Mouse (Mus musculus): ENCODE measurements around the gene Dnah10. TPM values are rescaled to one million over a fixed set of nuclear protein-coding genes. Genes with fewer than 3 reads are reported as not detected.

Dnah10 gene
- polyA plus RNA-seq, 1 experiment from 2014 or later = 0.12 TPM

- no peak overlapping the region for H3K4me3 ChIP-seq (ENCODE audit: low read depth, low read length)
- no peak overlapping the region for H3K9ac ChIP-seq (ENCODE audit: low read length)
- no peak for DNase-seq (ENCODE audit: low spot score)
- no peak for ATAC-seq (replicated peaks; ENCODE audit: low FRiP score)
- no peak overlapping the region for H3K27ac ChIP-seq (ENCODE audit: low read depth, low read length)
- 85% methylated on average over 18 of the region's 18 CpGs for WGBS
- no peak overlapping the region for H3K4me2 ChIP-seq (ENCODE audit: low read depth, low read length, severe bottlenecking)
- H3K36me3 ChIP-seq (ENCODE audit: control insufficient read depth, insufficient read depth, low read length) = no peaks in the 10 kb centered on the region
- H3K4me1 ChIP-seq (replicated peaks; ENCODE audit: control insufficient read depth, insufficient read depth, low read length) = no peaks in the 10 kb centered on the region
- H3K27me3 ChIP-seq (ENCODE audit: control insufficient read depth, insufficient read depth, low read length) = no peaks in the 10 kb centered on the region
- no peaks in the 10 kb centered on the region; the same call in 1 of the 2 replicates for H3K9me3 ChIP-seq (ENCODE audit: control insufficient read depth, low read length)
Observed at GRCm38 (mm10) chr5:124822128-124822894, 97.4 kb downstream of the Dnah10 start.

GRCm38 (mm10) chr5:124830331-124830730, 105.4 kb downstream of the Dnah10 start:
- Histone ChIP-seq H3K9me3 (ENCODE audit: control insufficient read depth, low read length) (no peaks in the 10 kb centered on the region), H3K4me2 (ENCODE audit: low read depth, low read length, severe bottlenecking) (no peak overlapping the region), H3K27ac (ENCODE audit: low read depth, low read length) (no peak overlapping the region), H3K27me3 (ENCODE audit: control insufficient read depth, insufficient read depth, low read length) (no peaks in the 10 kb centered on the region), H3K4me3 (ENCODE audit: low read depth, low read length) (no peak overlapping the region), H3K36me3 (ENCODE audit: control insufficient read depth, insufficient read depth, low read length) (no peaks in the 10 kb centered on the region; the same call in 1 of the 2 replicates), H3K9ac (ENCODE audit: low read length) (no peak overlapping the region), H3K4me1 (replicated peaks; ENCODE audit: control insufficient read depth, insufficient read depth, low read length) (no peaks in the 10 kb centered on the region)
- DNase-seq (ENCODE audit: low spot score) (no peak), ATAC-seq (replicated peaks; ENCODE audit: low FRiP score) (no peak)
- WGBS = 93% methylated on average over 12 of the region's 12 CpGs

- H3K4me2 ChIP-seq (ENCODE audit: low read depth, low read length, severe bottlenecking) = no peak overlapping the region
- no peak for DNase-seq (ENCODE audit: low spot score)
- no peaks in the 10 kb centered on the region for H3K27me3 ChIP-seq (ENCODE audit: control insufficient read depth, insufficient read depth, low read length)
- no peaks in the 10 kb centered on the region; the same call in 1 of the 2 replicates for H3K36me3 ChIP-seq (ENCODE audit: control insufficient read depth, insufficient read depth, low read length)
- H3K27ac ChIP-seq (ENCODE audit: low read depth, low read length) = no peak overlapping the region
- no peak overlapping the region for H3K9ac ChIP-seq (ENCODE audit: low read length)
- no peaks in the 10 kb centered on the region for H3K9me3 ChIP-seq (ENCODE audit: control insufficient read depth, low read length)
- no peak overlapping the region for H3K4me3 ChIP-seq (ENCODE audit: low read depth, low read length)
- 96% methylated on average over 15 of the region's 15 CpGs for WGBS
- ATAC-seq (replicated peaks; ENCODE audit: low FRiP score) = no peak
- no peaks in the 10 kb centered on the region for H3K4me1 ChIP-seq (replicated peaks; ENCODE audit: control insufficient read depth, insufficient read depth, low read length)
Observed at GRCm38 (mm10) chr5:124835218-124835617, 110.3 kb downstream of the Dnah10 start.

GRCm38 (mm10) chr5:124836075-124836474, 111.2 kb downstream of the Dnah10 start:
- no peak overlapping the region for H3K4me2 ChIP-seq (ENCODE audit: low read depth, low read length, severe bottlenecking)
- no peak for DNase-seq (ENCODE audit: low spot score)
- H3K4me1 ChIP-seq (replicated peaks; ENCODE audit: control insufficient read depth, insufficient read depth, low read length) = no peaks in the 10 kb centered on the region
- H3K27me3 ChIP-seq (ENCODE audit: control insufficient read depth, insufficient read depth, low read length) = no peaks in the 10 kb centered on the region
- no peak for ATAC-seq (replicated peaks; ENCODE audit: low FRiP score)
- H3K27ac ChIP-seq (ENCODE audit: low read depth, low read length) = no peak overlapping the region
- H3K36me3 ChIP-seq (ENCODE audit: control insufficient read depth, insufficient read depth, low read length) = no peaks in the 10 kb centered on the region; the same call in 1 of the 2 replicates
- no peak overlapping the region for H3K9ac ChIP-seq (ENCODE audit: low read length)
- no peak overlapping the region for H3K4me3 ChIP-seq (ENCODE audit: low read depth, low read length)
- no peaks in the 10 kb centered on the region for H3K9me3 ChIP-seq (ENCODE audit: control insufficient read depth, low read length)
- WGBS = 92% methylated on average over 10 of the region's 10 CpGs

- no peak overlapping the region for H3K9ac ChIP-seq (ENCODE audit: low read length)
- H3K4me1 ChIP-seq (replicated peaks; ENCODE audit: control insufficient read depth, insufficient read depth, low read length) = no peaks in the 10 kb centered on the region
- DNase-seq (ENCODE audit: low spot score) (no peak), ATAC-seq (replicated peaks; ENCODE audit: low FRiP score) (no peak)
- no peaks in the 10 kb centered on the region for H3K9me3 ChIP-seq (ENCODE audit: control insufficient read depth, low read length)
- no peaks in the 10 kb centered on the region for H3K27me3 ChIP-seq (ENCODE audit: control insufficient read depth, insufficient read depth, low read length)
- H3K36me3 ChIP-seq (ENCODE audit: control insufficient read depth, insufficient read depth, low read length) = no peaks in the 10 kb centered on the region; the same call in 1 of the 2 replicates
- no peak overlapping the region for H3K4me2 ChIP-seq (ENCODE audit: low read depth, low read length, severe bottlenecking)
- 88% methylated on average over 4 of the region's 4 CpGs for WGBS
- no peak overlapping the region for H3K4me3 ChIP-seq (ENCODE audit: low read depth, low read length)
- no peak overlapping the region for H3K27ac ChIP-seq (ENCODE audit: low read depth, low read length)
Observed at GRCm38 (mm10) chr5:124836621-124837020, 111.7 kb downstream of the Dnah10 start.

GRCm38 (mm10) chr5:124840202-124840601, 115.3 kb downstream of the Dnah10 start:
- ATAC-seq (replicated peaks; ENCODE audit: low FRiP score) (no peak), DNase-seq (ENCODE audit: low spot score) (no peak)
- no peaks in the 10 kb centered on the region for H3K9me3 ChIP-seq (ENCODE audit: control insufficient read depth, low read length)
- WGBS = 88% methylated on average over 7 of the region's 7 CpGs
- no peaks in the 10 kb centered on the region; the same call in 1 of the 2 replicates for H3K36me3 ChIP-seq (ENCODE audit: control insufficient read depth, insufficient read depth, low read length)
- H3K27ac ChIP-seq (ENCODE audit: low read depth, low read length) = no peak overlapping the region
- H3K4me1 ChIP-seq (replicated peaks; ENCODE audit: control insufficient read depth, insufficient read depth, low read length) = no peaks in the 10 kb centered on the region
- H3K9ac ChIP-seq (ENCODE audit: low read length) = no peak overlapping the region
- no peaks in the 10 kb centered on the region for H3K27me3 ChIP-seq (ENCODE audit: control insufficient read depth, insufficient read depth, low read length)
- no peak overlapping the region for H3K4me2 ChIP-seq (ENCODE audit: low read depth, low read length, severe bottlenecking)
- H3K4me3 ChIP-seq (ENCODE audit: low read depth, low read length) = no peak overlapping the region

GRCm38 (mm10) chr5:124840669-124841068, 115.8 kb downstream of the Dnah10 start:
- WGBS = 71% methylated on average over 2 of the region's 2 CpGs
- ATAC-seq (replicated peaks; ENCODE audit: low FRiP score) = no peak
- DNase-seq (ENCODE audit: low spot score) = no peak
- no peaks in the 10 kb centered on the region; the same call in 1 of the 2 replicates for H3K36me3 ChIP-seq (ENCODE audit: control insufficient read depth, insufficient read depth, low read length)
- H3K9ac ChIP-seq (ENCODE audit: low read length) = no peak overlapping the region
- H3K4me2 ChIP-seq (ENCODE audit: low read depth, low read length, severe bottlenecking) = no peak overlapping the region
- no peaks in the 10 kb centered on the region for H3K27me3 ChIP-seq (ENCODE audit: control insufficient read depth, insufficient read depth, low read length)
- no peaks in the 10 kb centered on the region for H3K4me1 ChIP-seq (replicated peaks; ENCODE audit: control insufficient read depth, insufficient read depth, low read length)
- H3K9me3 ChIP-seq (ENCODE audit: control insufficient read depth, low read length) = no peaks in the 10 kb centered on the region
- no peak overlapping the region for H3K4me3 ChIP-seq (ENCODE audit: low read depth, low read length)
- H3K27ac ChIP-seq (ENCODE audit: low read depth, low read length) = no peak overlapping the region

GRCm38 (mm10) chr5:124843386-124843785, 118.5 kb downstream of the Dnah10 start:
- no peaks in the 10 kb centered on the region for H3K27me3 ChIP-seq (ENCODE audit: control insufficient read depth, insufficient read depth, low read length)
- ATAC-seq (replicated peaks; ENCODE audit: low FRiP score) (no peak), DNase-seq (ENCODE audit: low spot score) (no peak)
- H3K36me3 ChIP-seq (ENCODE audit: control insufficient read depth, insufficient read depth, low read length) = no peaks in the 10 kb centered on the region; the same call in 1 of the 2 replicates
- H3K4me3 ChIP-seq (ENCODE audit: low read depth, low read length) = no peak overlapping the region
- WGBS = 77% methylated on average over 8 of the region's 8 CpGs
- no peak overlapping the region for H3K4me2 ChIP-seq (ENCODE audit: low read depth, low read length, severe bottlenecking)
- no peak overlapping the region for H3K27ac ChIP-seq (ENCODE audit: low read depth, low read length)
- H3K9me3 ChIP-seq (ENCODE audit: control insufficient read depth, low read length) = no peaks in the 10 kb centered on the region
- no peak overlapping the region for H3K9ac ChIP-seq (ENCODE audit: low read length)
- no peaks in the 10 kb centered on the region for H3K4me1 ChIP-seq (replicated peaks; ENCODE audit: control insufficient read depth, insufficient read depth, low read length)

- WGBS = 81% methylated on average over 4 of the region's 4 CpGs
- H3K36me3 ChIP-seq (ENCODE audit: control insufficient read depth, insufficient read depth, low read length) = no peaks in the 10 kb centered on the region
- DNase-seq (ENCODE audit: low spot score) (no peak), ATAC-seq (replicated peaks; ENCODE audit: low FRiP score) (no peak)
- no peaks in the 10 kb centered on the region for H3K9me3 ChIP-seq (ENCODE audit: control insufficient read depth, low read length)
- H3K4me2 ChIP-seq (ENCODE audit: low read depth, low read length, severe bottlenecking) = no peak overlapping the region
- no peak overlapping the region for H3K4me3 ChIP-seq (ENCODE audit: low read depth, low read length)
- no peak overlapping the region for H3K27ac ChIP-seq (ENCODE audit: low read depth, low read length)
- no peaks in the 10 kb centered on the region for H3K27me3 ChIP-seq (ENCODE audit: control insufficient read depth, insufficient read depth, low read length)
- no peak overlapping the region for H3K9ac ChIP-seq (ENCODE audit: low read length)
- H3K4me1 ChIP-seq (replicated peaks; ENCODE audit: control insufficient read depth, insufficient read depth, low read length) = no peaks in the 10 kb centered on the region
Observed at GRCm38 (mm10) chr5:124844929-124845328, 120.0 kb downstream of the Dnah10 start.

All from forebrain, embryonic 11.5 days (tissue).